Mouse (Mus musculus): ENCODE measurements around the gene Nckap5.

DNA sequence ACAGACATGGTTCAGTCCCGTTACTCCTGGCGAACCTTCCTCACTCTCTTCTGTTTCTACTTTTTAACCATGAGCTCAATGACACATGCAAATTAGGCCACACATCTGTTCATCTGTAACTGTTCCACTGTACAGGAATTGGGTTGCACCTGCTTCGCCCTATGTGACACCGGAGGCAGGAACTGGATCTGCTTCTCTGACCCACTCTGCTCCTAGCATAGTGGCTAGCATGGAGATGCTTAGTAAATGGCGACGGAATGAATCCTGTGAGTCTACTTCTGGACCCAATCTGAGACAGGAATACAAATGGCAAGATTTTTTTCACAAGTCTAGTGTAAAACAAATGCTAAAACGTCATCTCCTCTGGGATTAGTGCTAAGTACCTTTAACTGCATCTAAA is 663.1 kb downstream of the Nckap5 start:
- no peak for TF ChIP-seq MAZ (IDR thresholded peaks at IDR 0.05; ENCODE audit: low read depth, low read length)
- TF ChIP-seq HCFC1 (IDR thresholded peaks at IDR 0.05; ENCODE audit: low read depth, low read length) = no peak
- TF ChIP-seq ZNF384 (IDR thresholded peaks at IDR 0.05; ENCODE audit: low read depth, low read length) = no peak
- TF ChIP-seq MAFK (IDR thresholded peaks at IDR 0.05; ENCODE audit: borderline replicate concordance, low read depth, low read length) = no peak
- no peak for TF ChIP-seq ELF1 (IDR thresholded peaks at IDR 0.05; ENCODE audit: low read depth, low read length)
- TF ChIP-seq CTCF (IDR thresholded peaks at IDR 0.05 in 2 of 3, conservative IDR thresholded peaks at IDR 0.05 in 1 of 3; ENCODE audit: control insufficient read depth in 1 of 3, insufficient read depth in 1 of 3, low read depth in 2 of 3, low read length in 3 of 3, poor library complexity in 1 of 3, severe bottlenecking in 1 of 3) = no peak
- no peak for TF ChIP-seq POLR2A (IDR thresholded peaks at IDR 0.05; ENCODE audit: control insufficient read depth in 1 of 2, insufficient read depth in 1 of 2, low read depth in 1 of 2, low read length in 2 of 2, poor library complexity in 1 of 2)

All from MEL (cell line).